Mouse (Mus musculus): Measurements from ENCODE around the gene Stk32c.

Gene Stk32c

DNA sequence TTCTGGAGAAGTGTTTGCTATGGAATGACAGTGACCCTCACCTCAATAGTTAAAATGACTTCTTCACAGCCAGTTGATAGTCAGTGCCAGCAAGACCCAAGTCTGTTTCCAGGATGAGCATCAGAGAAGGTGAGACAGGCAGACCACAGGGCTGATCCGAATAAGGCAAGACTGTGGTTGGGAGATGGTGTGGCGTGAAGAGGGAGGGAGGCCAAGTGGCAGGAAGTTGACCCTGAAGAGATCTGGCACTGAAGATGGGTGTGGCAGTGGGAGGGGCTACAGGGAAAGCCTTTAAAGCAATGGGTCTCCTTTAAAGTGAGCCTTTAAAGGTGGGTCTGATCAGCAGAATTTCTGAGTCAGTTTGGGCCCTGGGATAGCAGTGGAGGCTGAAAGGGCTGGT is 55.6 kb downstream of the Stk32c start:
- no peak overlapping the region for H3K4me3 ChIP-seq (replicated peaks; ENCODE audit: low read length)
- H3K36me3 ChIP-seq (ENCODE audit: insufficient read depth, low read length): no peaks in the 10 kb centered on the region
- peaks cover 6% of the 10 kb centered on the region for H3K4me1 ChIP-seq (replicated peaks; ENCODE audit: low read depth, low read length)
- no peaks in the 10 kb centered on the region for H3K9me3 ChIP-seq (ENCODE audit: low read length)
- TF ChIP-seq NANOG (IDR thresholded peaks at IDR 0.05; ENCODE audit: borderline replicate concordance, low read length) (no peak), CTCF (conservative IDR thresholded peaks at IDR 0.05; ENCODE audit: low read length) (no peak), POU5F1 (IDR thresholded peaks at IDR 0.05; ENCODE audit: borderline replicate concordance, low read length) (no peak)
- H3K27me3 ChIP-seq (ENCODE audit: insufficient read depth, low read length): peaks cover 20% of the 10 kb centered on the region

DNA sequence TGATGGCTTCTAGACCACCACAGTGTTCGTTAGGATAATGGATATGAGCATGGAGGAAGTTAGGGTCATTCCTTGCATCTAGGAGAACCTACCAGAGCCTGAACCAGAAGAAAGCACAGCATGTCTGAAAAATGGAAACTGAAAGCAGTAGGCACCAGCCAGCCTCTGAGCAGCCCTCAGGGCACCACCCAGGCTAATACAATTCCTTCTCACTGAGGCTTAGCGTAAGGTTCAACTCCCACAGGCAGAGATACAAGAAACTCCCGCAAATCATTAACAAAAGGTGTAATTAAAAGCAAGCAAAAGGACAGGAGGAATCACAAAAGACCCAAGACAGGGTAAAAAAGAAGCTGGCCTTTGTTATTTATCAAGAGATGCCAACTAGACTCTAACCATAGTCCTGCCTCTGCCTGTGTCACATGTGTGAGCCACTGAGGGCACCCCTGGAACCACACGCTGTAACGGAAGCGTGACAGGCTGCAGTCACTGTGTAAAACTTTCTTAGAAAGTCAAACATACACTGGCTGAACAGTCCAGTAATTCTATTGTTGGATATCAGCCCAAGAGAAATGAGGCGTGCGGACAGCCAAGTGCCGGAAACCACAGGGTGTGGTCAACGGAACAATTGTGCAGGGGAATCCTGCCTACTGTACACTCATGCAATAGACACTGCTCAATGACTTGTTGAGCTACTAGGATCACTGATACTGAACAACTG is 56.6 kb downstream of the Stk32c start:
- H3K4me1 ChIP-seq (replicated peaks; ENCODE audit: low read depth, low read length): peaks cover 6% of the 10 kb centered on the region
- TF ChIP-seq POU5F1 (IDR thresholded peaks at IDR 0.05; ENCODE audit: borderline replicate concordance, low read length) (no peak), NANOG (IDR thresholded peaks at IDR 0.05; ENCODE audit: borderline replicate concordance, low read length) (no peak), CTCF (conservative IDR thresholded peaks at IDR 0.05; ENCODE audit: low read length) (no peak)
- H3K27me3 ChIP-seq (ENCODE audit: insufficient read depth, low read length): peaks cover 24% of the 10 kb centered on the region
- no peaks in the 10 kb centered on the region for H3K9me3 ChIP-seq (ENCODE audit: low read length)
- no peaks in the 10 kb centered on the region for H3K36me3 ChIP-seq (ENCODE audit: insufficient read depth, low read length)
- no peak overlapping the region for H3K4me3 ChIP-seq (replicated peaks; ENCODE audit: low read length)

DNA sequence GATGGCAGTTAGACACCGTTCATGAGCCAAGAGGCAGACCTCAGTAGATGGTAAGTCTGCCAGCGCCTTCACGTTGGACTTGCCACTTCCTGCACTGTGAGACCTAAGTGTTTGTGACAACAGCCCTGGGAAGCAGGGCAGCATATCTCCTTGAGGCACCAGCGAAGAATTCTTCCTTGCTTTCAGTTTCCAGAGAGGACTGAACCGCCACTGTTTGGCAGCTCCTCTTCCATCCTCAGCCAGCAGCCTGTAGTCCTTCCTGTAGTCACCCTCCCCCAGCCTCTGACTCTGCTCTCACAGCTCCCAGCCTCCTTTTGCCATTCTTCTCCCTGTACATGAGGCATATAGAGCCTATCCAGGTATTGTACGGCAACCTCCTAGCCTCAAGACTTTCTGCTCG is 60.2 kb downstream of the Stk32c start:
- Histone ChIP-seq H3K27me3 (ENCODE audit: insufficient read depth, low read length) (peaks cover 44% of the 10 kb centered on the region), H3K4me3 (replicated peaks; ENCODE audit: low read length) (no peak overlapping the region)
- no peak for TF ChIP-seq POU5F1 (IDR thresholded peaks at IDR 0.05; ENCODE audit: borderline replicate concordance, low read length)
- TF ChIP-seq NANOG (IDR thresholded peaks at IDR 0.05; ENCODE audit: borderline replicate concordance, low read length): no peak
- TF ChIP-seq CTCF (conservative IDR thresholded peaks at IDR 0.05; ENCODE audit: low read length): no peak

GRCm38 (mm10) chr7:139151116-139151515 is 62.0 kb downstream of the Stk32c start:
- peaks cover 6% of the 10 kb centered on the region for H3K4me1 ChIP-seq (replicated peaks; ENCODE audit: low read depth, low read length)
- peaks cover 60% of the 10 kb centered on the region for H3K27me3 ChIP-seq (ENCODE audit: insufficient read depth, low read length)
- H3K4me3 ChIP-seq (replicated peaks; ENCODE audit: low read length): no peak overlapping the region
- no peak for TF ChIP-seq CTCF (conservative IDR thresholded peaks at IDR 0.05; ENCODE audit: low read length)
- TF ChIP-seq POU5F1 (IDR thresholded peaks at IDR 0.05; ENCODE audit: borderline replicate concordance, low read length): no peak
- TF ChIP-seq NANOG (IDR thresholded peaks at IDR 0.05; ENCODE audit: borderline replicate concordance, low read length): no peak
- H3K36me3 ChIP-seq (ENCODE audit: insufficient read depth, low read length): no peaks in the 10 kb centered on the region
- no peaks in the 10 kb centered on the region for H3K9me3 ChIP-seq (ENCODE audit: low read length)

More for the DNA sequence above, 60.2 kb downstream of the Stk32c start:
- Histone ChIP-seq H3K9me3 (ENCODE audit: low read length) (no peaks in the 10 kb centered on the region), H3K4me1 (replicated peaks; ENCODE audit: low read depth, low read length) (peaks cover 11% of the 10 kb centered on the region), H3K36me3 (ENCODE audit: insufficient read depth, low read length) (no peaks in the 10 kb centered on the region)

GRCm38 (mm10) chr7:139149373-139149772 is 63.7 kb downstream of the Stk32c start:
- Histone ChIP-seq H3K4me3 (replicated peaks; ENCODE audit: low read length) (no peak overlapping the region), H3K36me3 (ENCODE audit: insufficient read depth, low read length) (no peaks in the 10 kb centered on the region), H3K4me1 (replicated peaks; ENCODE audit: low read depth, low read length) (peaks cover 6% of the 10 kb centered on the region), H3K27me3 (ENCODE audit: insufficient read depth, low read length) (peaks cover 75% of the 10 kb centered on the region), H3K9me3 (ENCODE audit: low read length) (no peaks in the 10 kb centered on the region)
- no peak for TF ChIP-seq POU5F1 (IDR thresholded peaks at IDR 0.05; ENCODE audit: borderline replicate concordance, low read length)
- no peak for TF ChIP-seq NANOG (IDR thresholded peaks at IDR 0.05; ENCODE audit: borderline replicate concordance, low read length)
- no peak for TF ChIP-seq CTCF (conservative IDR thresholded peaks at IDR 0.05; ENCODE audit: low read length)

DNA sequence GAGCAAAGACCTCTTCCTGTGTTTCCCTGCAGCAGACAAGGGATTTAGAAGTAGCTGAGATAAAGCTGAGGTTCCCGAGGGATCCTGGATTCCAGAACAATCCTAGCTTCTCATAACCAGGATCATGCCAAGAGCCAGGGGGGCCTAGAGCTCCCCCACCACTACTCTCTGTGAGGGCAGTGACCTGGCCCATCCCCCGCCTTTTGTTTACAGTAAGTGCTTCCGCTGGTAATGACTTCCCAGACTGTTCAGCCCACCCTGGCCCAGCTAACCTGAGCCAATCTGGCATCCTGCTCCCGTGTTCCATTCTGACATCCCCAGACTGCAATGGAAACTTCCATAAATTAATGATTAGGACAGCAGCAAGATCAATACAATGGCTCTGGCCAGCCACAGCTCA is 65.7 kb downstream of the Stk32c start:
- Histone ChIP-seq H3K27me3 (ENCODE audit: insufficient read depth, low read length) (peaks cover 83% of the 10 kb centered on the region), H3K4me3 (replicated peaks; ENCODE audit: low read length) (no peak overlapping the region), H3K9me3 (ENCODE audit: low read length) (0 out of 2 replicates have a peak, but pooled peaks cover 7% of the 10 kb centered on the region), H3K36me3 (ENCODE audit: insufficient read depth, low read length) (no peaks in the 10 kb centered on the region), H3K4me1 (replicated peaks; ENCODE audit: low read depth, low read length) (peaks cover 6% of the 10 kb centered on the region)
- no peak for TF ChIP-seq POU5F1 (IDR thresholded peaks at IDR 0.05; ENCODE audit: borderline replicate concordance, low read length)

DNA sequence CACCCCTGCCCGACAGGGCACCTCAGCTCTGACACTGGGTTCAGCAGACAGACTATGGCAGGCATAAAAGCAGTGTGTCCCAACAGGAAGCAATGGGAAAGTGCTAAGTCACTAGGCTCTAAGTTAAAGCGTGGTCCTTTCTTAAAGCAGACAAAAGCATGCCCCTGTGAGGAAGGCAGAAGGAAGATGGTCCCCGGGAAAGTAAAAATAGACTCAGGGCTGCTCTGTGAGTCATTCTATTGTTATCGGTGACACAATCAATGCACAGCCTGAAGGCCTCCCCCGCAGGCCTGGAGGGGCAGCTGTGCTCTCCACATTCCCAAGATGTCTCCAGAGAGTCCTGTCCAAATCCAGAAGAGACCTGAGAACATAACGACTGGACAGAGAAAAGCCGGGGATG is 67.2 kb downstream of the Stk32c start:
- H3K27me3 ChIP-seq (ENCODE audit: insufficient read depth, low read length): peaks cover 95% of the 10 kb centered on the region
- H3K9me3 ChIP-seq (ENCODE audit: low read length): 0 out of 2 replicates have a peak, but pooled peaks cover 7% of the 10 kb centered on the region
- H3K4me1 ChIP-seq (replicated peaks; ENCODE audit: low read depth, low read length): peaks cover under 1% of the 10 kb centered on the region; the same call in 1 of the 2 replicates
- no peak overlapping the region for H3K4me3 ChIP-seq (replicated peaks; ENCODE audit: low read length)
- TF ChIP-seq POU5F1 (IDR thresholded peaks at IDR 0.05; ENCODE audit: borderline replicate concordance, low read length) (no peak), CTCF (conservative IDR thresholded peaks at IDR 0.05; ENCODE audit: low read length) (no peak), NANOG (IDR thresholded peaks at IDR 0.05; ENCODE audit: borderline replicate concordance, low read length) (no peak)
- no peaks in the 10 kb centered on the region for H3K36me3 ChIP-seq (ENCODE audit: insufficient read depth, low read length)

GRCm38 (mm10) chr7:139143785-139144184 is 69.3 kb downstream of the Stk32c start:
- Histone ChIP-seq H3K4me3 (replicated peaks; ENCODE audit: low read length) (no peak overlapping the region), H3K36me3 (ENCODE audit: insufficient read depth, low read length) (no peaks in the 10 kb centered on the region), H3K27me3 (ENCODE audit: insufficient read depth, low read length) (peaks cover 90% of the 10 kb centered on the region), H3K9me3 (ENCODE audit: low read length) (0 out of 2 replicates have a peak, but pooled peaks cover 7% of the 10 kb centered on the region), H3K4me1 (replicated peaks; ENCODE audit: low read depth, low read length) (peaks cover 15% of the 10 kb centered on the region)
- TF ChIP-seq NANOG (IDR thresholded peaks at IDR 0.05; ENCODE audit: borderline replicate concordance, low read length) (no peak), POU5F1 (IDR thresholded peaks at IDR 0.05; ENCODE audit: borderline replicate concordance, low read length) (no peak), CTCF (conservative IDR thresholded peaks at IDR 0.05; ENCODE audit: low read length) (no peak)
